In genomic region chr16:19883776-19884513, GRCm38 (mm10) we compare ENCODE assay signal across 7 mouse cellular contexts.
A peak's percentile ranks its signal among the peaks of the same experiment; 100 is the strongest.
DNase-seq lines count a peak whose midpoint lies in the region; ATAC-seq lines count a peak whose summit lies in the region.

No protein-coding gene starts in this region.

- H3K4me3 ChIP-seq in midbrain, embryonic 15.5 days = no peak overlapping the region

- WGBS in midbrain, embryonic 15.5 days = 43% methylated on average over 9 of the region's 9 CpGs

- no peaks in the 10 kb centered on the region for H3K4me1 ChIP-seq in midbrain, embryonic 15.5 days

- H3K27me3 ChIP-seq in midbrain, embryonic 15.5 days (replicated peaks) = no peaks in the 10 kb centered on the region

- H3K27ac ChIP-seq in midbrain, embryonic 15.5 days = no peak overlapping the region

- no peak overlapping the region for H3K4me2 ChIP-seq in midbrain, embryonic 15.5 days

- DNase-seq in 416B (ENCODE audit: low read depth) = peak; percentile 70
- peak; percentile 43 for DNase-seq in A20 (ENCODE audit: low read depth, low spot score)
- peak; percentile 32 to 44 for DNase-seq in heart, adult 18-20 months
- DNase-seq in layer of hippocampus, postnatal 10 days (ENCODE audit: low spot score in 2 of 2) = peak; percentile 3 to 10
- DNase-seq in thymus, postnatal 25 days = peak; percentile 65

- no peaks in the 10 kb centered on the region for H3K9me3 ChIP-seq in midbrain, embryonic 15.5 days

- H3K36me3 ChIP-seq in midbrain, embryonic 15.5 days (replicated peaks) = no peaks in the 10 kb centered on the region

- no peak overlapping the region for H3K9ac ChIP-seq in midbrain, embryonic 15.5 days

- peak; percentile 58; the same call in 1 of the 2 replicates for ATAC-seq in midbrain, embryonic 15.5 days (replicated peaks)
- ATAC-seq in monocyte, adult 5-6 weeks (replicated peaks; ENCODE audit: insufficient number of reproducible peaks, low FRiP score, low TSS enrichment, poor library complexity, severe bottlenecking) = no peak

Comparison
In these comparisons a context has a peak if more than half of its experiments do, and no peak if none do; other contexts are left out.
1. DNase-seq: peak in every context shown above with its lines; median percentile 70 in 416B; 65 in thymus, postnatal 25 days; 43 in A20; 38 in heart, adult 18-20 months; 6 in layer of hippocampus, postnatal 10 days.